Mouse (Mus musculus): ENCODE measurements around the gene Vps9d1. TPM values are rescaled to one million over a fixed set of nuclear protein-coding genes. Genes with fewer than 3 reads are reported as not detected.
A peak's percentile ranks its signal among the peaks of the same experiment; 100 is the strongest.
"Not testable (repeated sequence)": the region's sequence is repeated elsewhere in the genome, so short reads cannot be mapped to it uniquely, and the experiment has no call there.

The Vps9d1 gene
- total RNA-seq, 2 experiments from 2014 or later = 4.6 to 12.1 TPM

DNA sequence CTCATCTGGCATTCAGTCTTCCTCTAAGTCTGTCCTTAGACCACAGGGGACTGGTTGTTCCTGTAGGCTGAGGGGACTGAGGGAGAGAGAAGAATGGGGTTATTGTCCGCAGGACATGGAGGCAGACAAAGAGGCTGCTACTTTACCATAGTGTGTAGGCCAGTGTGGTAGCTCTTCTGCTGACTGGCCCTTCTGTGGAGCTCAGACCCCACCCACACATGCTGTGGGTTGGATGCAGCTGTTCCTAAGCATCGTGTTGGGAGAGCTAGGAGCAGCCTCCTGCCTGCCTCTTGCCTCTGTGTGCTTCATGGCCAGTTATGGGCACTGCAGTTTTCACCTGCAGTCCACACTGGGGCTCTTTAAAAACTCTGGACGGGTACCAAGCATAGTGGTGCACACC, 3.0 kb upstream of the Vps9d1 start:
- no peak for ATAC-seq (replicated peaks; ENCODE audit: low FRiP score, low TSS enrichment, poor library complexity, severe bottlenecking)

DNA sequence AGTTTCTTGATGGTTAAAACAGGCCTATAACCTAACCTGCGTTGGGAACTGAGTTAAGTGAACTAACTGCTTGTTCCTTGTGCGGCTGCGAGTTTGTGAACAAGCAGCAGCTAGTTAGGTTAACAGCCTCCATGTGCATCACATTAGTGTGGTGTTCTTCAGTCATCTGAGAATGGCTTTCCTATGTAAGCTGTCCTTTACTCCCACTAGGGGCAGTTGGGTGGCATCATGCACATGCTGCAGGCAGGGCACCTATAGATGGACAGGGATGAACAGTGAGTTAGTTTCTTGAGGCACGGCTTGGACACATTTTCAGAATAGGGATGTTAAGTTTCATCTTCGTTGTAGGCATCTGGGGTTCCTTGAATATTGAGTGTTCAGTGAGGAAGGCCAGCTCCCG, 1.0 kb upstream of the Vps9d1 start:
- peak; percentile 45; the same call in 1 of the 2 replicates for ATAC-seq (replicated peaks; ENCODE audit: low FRiP score, low TSS enrichment, poor library complexity, severe bottlenecking)

DNA sequence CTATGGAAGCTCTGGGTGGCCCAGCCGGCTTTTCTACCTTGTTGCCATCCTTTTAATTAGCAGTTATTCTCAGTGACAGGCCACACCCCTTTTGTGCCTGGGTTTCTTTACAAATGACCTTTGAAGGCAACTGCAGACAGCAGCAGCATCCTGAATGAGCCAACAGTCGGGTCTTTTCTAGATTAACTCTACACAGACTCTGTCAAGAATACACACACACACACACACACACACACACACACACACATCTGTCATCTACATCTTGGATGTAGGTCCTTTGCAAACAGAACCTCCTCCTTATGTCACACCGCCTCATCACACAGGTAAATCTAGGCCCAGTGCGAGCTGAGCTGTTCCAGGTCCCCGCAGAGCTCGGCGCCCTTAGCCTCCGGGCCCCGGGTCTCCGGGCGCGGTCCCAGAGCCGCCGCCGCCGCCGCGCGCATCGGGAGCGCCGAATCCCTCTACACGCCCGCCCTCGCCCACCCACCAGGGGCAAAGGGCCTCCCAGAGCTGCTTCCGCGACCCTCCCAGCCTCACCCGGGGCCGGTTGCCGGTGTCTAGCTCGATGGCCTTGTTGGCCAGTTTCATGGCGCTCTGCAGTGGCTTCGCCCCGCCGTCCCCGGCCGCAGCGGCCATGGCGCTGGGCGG, 573 bp downstream of the Vps9d1 start:
- no peak for ATAC-seq (replicated peaks; ENCODE audit: low FRiP score, low TSS enrichment, poor library complexity, severe bottlenecking)

DNA sequence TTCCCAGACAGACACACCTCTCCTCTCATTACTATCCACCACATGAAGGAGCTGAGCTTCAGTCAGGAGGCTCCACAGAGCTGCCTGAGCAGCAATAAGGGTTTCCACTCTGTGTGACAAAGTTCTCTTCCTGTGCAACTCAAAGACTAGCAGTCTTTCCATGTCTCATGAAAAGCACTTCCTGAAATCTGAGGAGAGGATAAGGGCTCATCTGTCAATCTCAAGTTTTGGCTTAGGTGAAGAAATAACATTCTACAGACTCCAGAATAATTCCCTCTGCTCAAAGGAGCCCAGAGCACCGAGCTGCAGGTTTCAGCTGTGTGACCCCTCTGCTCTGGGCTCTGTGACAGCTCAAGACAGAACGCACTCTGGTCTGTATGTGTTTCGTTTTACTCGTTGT, 1.2 kb downstream of the Vps9d1 start:
- ATAC-seq (replicated peaks; ENCODE audit: low FRiP score, low TSS enrichment, poor library complexity, severe bottlenecking) = no peak

DNA sequence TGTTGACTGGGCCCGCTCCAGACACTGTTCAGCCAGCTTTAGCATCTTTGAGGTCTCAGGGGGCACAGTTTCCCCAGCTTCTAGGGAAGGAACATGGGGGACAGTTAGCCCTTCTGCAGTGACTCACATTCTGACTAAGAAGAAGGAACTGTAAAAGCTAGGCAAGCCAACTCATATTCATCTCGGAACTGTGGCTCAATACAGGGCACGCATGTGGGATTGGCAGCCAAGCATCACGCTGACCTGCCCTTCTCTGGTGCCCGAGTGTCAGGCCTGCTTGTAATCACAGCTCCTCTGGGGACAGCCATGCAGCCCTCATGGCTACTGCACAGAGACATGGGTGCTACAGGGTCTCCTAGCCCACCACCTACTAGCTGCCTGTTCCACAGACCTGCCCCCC, 3.2 kb downstream of the Vps9d1 start:
- ATAC-seq (replicated peaks; ENCODE audit: low FRiP score, low TSS enrichment, poor library complexity, severe bottlenecking) = no peak

DNA sequence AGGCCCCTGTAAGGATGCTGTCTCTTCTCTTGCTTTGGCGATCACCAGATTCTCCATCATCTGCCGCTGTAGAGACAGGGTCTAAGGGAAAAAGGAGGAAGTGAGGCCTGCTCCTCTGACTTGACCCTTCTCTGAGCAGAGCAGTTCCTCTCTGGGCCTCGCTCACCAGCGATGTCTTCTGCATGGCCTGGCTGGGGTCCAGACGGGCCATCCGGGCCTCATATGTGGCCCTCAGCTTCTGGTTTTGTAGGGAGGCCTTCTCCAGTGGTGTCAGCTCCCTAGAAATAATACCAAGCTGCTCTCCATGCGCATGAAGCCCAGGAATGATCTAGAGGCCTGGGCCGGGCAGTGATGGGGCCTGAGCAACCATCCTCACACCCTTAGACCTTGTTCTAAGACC, 5.6 kb downstream of the Vps9d1 start:
- ATAC-seq (replicated peaks; ENCODE audit: low FRiP score, low TSS enrichment, poor library complexity, severe bottlenecking) = no peak

DNA sequence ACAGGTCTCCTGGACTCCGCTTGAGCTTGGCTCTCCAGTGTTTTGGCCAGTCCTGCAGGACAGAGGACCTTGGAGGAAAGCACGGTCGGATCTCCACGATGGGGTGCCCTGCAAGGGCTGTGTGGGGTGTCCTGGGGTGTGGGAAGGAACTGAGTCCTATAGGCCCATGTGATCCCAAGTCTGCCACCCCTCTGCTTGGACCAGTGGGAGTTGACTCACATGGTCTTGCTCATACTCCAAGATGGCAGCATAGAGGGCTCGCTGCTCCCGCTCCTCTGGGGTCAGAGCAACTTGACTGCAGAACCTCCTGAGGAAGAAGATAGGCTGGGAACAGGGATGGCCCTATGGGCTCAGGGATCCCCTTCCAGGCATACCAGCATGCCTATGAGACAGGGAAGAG, 6.4 kb downstream of the Vps9d1 start:
- no peak for ATAC-seq (replicated peaks; ENCODE audit: low FRiP score, low TSS enrichment, poor library complexity, severe bottlenecking)

DNA sequence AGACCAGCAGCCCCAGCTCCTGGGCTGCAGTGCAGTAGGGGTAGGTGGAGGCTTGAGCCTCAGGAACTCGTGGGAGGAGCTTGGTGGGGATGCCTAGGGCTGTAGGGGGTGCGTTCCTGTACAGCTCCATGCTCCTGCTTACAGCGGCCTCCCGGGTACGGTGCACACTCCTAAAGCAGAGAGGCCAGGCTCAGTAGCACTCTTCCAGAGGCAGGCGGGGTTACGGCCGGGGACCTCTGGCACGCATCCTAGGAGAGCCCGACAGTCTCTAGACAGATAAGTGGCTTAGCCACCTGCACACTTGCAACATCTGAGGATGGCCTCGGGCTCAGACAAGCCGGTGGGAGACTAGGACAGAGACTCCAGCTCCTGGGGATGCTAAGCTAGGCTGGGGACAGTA, 8.6 kb downstream of the Vps9d1 start:
- ATAC-seq (replicated peaks; ENCODE audit: low FRiP score, low TSS enrichment, poor library complexity, severe bottlenecking) = no peak

DNA sequence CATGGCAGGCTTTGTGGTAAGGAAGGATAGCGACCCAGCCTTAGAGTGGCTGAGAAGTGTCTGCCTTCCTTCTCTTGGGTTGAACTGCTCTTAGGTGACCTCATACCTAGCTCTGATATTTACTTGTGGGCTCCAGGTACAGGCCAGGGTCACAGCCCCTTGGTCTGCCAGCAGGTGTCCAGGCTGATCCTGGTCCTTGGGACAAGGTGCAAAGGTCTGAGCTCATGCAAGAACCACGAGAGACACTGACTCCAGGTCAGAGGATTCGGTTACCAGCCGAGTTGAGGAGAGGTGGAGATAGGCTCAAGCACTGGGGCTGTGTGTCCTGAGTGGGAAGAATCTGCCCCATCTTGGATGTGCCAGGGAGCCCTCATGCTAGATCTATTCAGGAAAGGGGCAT, 9.8 kb downstream of the Vps9d1 start:
- ATAC-seq (replicated peaks; ENCODE audit: low FRiP score, low TSS enrichment, poor library complexity, severe bottlenecking) = no peak

DNA sequence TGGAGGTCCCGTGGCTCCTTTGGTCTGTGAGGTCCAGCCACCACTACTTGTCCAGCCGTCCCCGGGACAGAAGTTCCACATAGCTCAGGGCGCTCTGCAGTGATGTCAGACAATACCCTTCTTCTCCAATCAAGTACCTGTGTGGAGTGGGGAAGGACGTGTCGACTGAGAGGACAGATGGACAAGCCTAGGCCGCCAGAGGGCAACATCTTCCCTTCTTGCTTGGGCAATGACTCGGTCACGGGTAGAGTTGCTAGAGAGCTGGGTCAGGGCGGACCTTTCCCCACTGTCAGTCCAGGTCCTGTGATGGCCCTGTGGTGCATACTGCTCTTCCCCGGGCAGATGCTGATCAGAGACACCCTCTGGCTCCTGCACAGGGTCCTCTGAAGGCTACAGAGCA, 11.1 kb downstream of the Vps9d1 start:
- ATAC-seq (replicated peaks; ENCODE audit: low FRiP score, low TSS enrichment, poor library complexity, severe bottlenecking) = no peak

DNA sequence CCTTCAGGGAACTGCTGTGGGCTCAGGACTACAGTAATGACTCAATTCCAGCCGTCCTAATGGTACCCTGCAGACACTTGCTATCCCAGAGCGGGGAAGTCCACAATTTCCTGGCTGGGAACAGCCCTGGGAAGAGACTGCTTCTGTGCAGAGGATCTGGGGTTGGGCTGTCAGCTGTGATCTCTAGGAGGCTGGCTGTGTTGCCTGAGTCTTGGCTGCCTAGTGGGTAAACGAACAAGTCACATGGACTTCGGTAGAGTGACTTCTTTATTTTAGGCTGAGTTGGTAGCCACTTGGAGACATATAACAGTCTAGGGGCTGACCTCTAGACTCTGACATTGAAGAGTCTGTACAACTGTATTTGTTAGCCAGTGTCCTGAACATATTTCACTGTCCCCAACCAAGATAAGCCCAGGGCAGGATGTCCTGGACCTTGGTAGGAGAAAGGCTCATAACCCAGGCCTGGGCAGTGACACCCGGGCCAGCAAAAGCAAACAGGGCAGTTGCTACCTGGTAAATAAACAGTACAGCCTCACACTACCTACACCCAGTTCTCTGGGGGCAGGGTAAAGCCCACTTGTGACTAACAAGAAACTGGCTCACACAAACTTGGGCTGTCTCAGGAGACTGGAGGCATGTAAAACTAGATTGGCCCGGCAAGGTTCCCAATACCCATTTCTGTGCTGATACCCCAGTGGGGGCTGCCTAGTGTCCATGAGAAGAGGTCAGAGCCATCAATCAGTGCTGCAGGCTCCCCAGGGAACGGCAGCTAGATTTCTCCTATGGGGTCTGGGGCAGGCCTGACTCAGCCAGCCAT, 11.8 kb downstream of the Vps9d1 start:
- ATAC-seq (replicated peaks; ENCODE audit: low FRiP score, low TSS enrichment, poor library complexity, severe bottlenecking) = no peak

DNA sequence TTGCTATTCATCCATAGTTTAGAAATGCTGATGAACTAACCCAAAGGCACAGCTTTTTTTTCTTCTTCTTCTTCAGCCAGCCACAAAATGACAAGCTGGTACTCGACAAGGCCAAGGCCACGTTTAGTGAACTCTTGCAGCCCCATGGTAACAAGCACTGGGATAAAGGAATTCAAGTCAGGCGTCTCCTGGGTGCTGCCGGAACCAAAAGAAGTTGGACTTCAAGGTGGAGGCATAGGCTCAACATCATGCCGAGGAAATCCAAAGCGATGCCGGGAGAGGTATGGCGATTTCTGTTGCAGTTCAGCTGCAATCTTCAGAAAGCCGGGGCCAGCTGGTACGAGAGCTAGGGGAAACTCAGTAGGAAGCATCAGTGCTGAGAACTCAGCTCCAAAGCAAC, 14.8 kb downstream of the Vps9d1 start:
- no peak for ATAC-seq (replicated peaks; ENCODE audit: low FRiP score, low TSS enrichment, poor library complexity, severe bottlenecking)

DNA sequence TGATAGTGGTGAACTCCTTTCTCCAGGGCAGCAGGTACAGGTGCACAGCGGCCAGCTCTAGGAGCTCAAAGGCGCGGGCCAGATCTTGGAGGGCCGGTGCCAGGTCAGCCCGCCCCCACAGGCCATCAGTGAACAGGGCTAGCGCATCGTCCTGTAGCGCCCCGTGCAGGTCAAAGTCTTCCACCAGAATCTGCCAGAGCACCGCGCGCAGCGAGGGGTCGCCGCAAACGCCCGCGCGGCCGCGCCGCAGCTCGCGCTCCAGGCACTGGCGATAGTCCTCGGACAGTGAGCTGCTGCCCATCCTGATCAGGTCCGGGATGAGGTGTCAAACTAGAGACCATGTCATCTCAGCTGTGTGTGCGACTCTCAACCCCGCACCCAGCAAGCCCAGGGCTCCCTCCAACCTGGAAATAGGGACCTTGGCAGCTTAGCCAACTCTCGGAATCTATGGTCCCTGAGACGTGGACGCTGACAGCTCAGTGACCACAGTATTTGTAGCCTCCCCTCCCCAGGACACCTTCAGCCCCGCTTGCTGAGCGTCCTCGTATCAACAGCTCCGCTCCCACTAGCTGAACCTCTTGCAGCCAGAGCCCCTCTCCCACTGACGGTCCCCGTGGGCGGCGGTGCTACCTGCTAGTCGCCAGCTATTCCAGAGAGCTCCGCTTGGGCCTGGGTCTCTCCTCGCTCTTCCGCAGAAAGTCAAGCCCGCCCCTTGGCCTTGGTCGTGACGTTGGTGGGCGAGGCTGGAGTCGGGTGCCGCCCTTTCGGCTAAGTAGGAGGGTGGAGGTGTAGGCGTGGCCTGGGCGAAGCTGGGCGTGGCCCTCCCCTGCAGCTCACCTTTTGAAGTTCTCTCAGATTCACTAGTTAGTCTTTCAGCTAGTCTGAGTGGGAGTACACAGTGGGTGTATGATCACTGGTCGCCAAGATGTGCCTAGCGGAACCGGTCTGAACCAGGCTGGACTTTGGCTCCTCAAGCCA, 18.3 kb downstream of the Vps9d1 start, which contains the start of gene Spata2l:
Spata2l (minus strand) TSS at position 714 of the 978 bp plus-strand sequence.
- ATAC-seq (replicated peaks; ENCODE audit: low FRiP score, low TSS enrichment, poor library complexity, severe bottlenecking) = peak; percentile 87

DNA sequence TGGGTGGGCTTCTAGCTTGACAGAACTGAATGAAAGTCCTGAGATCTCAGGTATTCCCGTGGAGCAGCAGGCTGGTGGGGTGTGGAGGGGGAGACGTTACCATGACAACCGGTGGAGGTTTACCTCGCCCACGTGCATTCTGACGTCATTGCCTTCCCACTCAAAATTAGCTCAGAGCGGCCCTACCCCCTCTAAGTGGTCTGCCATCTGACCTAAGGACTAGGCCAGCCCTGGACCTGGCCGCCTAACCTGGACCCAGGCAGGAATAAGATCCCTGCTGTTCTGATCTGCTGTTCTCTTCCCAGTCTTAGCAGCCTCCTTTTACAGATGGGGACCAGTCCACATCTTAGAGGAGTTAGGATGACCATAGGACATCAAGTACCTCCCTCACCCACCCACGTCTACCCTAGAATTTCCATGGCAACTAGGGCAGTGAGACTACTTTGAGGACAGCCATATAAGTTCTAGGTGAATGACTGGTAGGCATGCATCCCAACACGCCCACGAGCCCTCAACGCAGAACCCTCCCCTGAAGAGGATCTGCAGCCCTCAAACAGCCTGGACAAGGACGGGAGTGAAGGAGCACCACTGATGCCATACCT, 19.1 kb downstream of the Vps9d1 start:
- peak; percentile 5; the same call in 1 of the 2 replicates for ATAC-seq (replicated peaks; ENCODE audit: low FRiP score, low TSS enrichment, poor library complexity, severe bottlenecking)

DNA sequence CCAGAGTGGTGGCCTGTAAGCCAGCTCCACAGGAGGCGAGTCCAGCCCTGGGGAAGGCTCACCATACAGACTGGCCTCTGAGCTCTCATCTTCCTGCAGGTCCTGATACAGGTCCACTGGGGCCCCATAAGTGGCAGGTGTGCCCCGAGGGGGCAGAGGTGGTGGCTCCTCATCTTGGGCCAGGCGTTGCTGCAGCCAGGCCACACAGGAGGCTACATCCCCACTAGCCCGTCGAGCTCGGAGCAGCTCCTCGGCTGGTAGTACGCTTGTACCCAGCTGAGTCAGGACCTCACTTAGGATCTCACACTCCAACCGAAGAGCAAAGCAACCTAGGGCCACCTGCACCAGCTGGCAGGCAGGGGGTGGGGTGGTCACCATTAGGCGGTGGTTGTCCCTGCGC, 20.4 kb downstream of the Vps9d1 start:
- no peak for ATAC-seq (replicated peaks; ENCODE audit: low FRiP score, low TSS enrichment, poor library complexity, severe bottlenecking)

DNA sequence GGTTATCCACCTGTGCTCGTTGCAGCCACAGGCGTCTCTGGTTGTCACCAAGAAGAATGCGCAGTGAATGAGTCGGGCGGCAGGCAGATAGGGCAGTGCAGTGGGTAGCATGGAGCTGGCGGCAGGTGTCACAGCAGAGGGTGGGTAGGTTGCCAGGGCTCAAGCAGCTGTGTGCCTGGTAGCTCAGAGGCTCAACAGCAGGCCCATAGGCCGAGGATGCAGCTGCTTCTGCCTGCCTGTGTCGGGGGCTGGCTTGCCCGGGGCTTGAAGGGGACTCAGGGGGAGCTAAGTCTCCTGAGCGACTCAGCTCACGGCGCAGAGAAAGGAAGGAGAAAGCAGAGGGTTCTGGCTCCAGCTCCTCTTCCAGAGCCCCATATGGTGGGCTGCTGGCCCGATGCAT, 20.8 kb downstream of the Vps9d1 start:
- ATAC-seq (replicated peaks; ENCODE audit: low FRiP score, low TSS enrichment, poor library complexity, severe bottlenecking) = no peak

DNA sequence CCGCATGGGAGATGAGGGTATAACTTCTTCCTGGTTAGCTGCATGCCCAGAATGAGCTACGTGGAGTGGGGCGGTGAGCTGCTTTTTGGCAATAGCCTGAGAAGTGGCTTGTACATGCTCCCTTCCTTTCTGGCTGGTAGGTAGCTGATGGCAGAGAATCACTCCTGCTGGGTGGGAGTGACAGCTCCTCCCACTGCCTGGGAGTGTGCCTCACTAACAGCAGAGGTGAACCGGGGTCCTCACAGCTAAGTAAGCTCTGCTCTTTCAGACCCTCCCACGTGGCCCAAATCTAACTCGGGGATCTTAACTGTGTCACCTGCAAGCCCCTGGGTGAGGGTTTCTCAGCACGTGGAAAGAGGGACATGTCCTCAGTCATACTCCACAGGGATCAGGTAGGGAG, 21.6 kb downstream of the Vps9d1 start:
- no peak for ATAC-seq (replicated peaks; ENCODE audit: low FRiP score, low TSS enrichment, poor library complexity, severe bottlenecking)

DNA sequence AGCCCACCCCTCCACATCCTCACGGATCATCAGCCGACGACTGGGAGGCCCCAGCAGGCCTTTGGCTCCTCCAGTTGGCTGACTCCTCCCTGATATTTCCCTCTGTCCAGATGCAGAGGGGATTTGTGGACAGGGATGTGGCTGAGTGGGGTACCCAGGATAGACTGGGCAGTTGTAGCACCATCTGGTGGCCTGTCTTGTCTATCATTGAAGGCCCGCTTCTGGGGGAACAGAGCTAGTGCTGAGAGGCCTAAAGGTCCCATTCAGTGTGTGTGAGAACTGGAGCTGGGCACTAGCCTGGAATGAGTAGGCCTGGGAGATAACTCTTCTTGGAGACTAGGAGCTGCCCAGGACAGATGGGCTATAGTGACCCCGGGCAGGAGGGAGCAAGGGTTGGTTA, 22.4 kb downstream of the Vps9d1 start:
- ATAC-seq (replicated peaks; ENCODE audit: low FRiP score, low TSS enrichment, poor library complexity, severe bottlenecking) = no peak

DNA sequence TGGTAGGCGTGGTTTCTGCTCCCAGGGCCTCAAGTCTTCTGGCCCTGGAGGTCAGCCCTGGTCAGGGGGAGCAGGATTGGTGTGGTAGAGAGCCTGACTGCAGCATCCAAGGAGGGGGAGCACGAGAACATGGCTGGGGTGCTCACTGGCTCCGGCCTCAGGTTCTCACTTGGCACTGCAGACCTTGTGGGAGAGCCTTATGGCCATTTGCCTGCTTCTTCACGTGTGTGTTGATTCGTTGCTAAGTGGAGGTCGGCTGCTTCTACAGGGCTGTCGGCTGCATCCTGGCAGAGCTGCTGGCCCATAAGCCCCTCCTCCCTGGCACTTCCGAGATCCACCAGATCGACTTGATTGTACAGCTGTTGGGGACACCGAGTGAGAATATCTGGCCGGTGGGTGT, 23.8 kb downstream of the Vps9d1 start:
- ATAC-seq (replicated peaks; ENCODE audit: low FRiP score, low TSS enrichment, poor library complexity, severe bottlenecking) = not testable (repeated sequence)

DNA sequence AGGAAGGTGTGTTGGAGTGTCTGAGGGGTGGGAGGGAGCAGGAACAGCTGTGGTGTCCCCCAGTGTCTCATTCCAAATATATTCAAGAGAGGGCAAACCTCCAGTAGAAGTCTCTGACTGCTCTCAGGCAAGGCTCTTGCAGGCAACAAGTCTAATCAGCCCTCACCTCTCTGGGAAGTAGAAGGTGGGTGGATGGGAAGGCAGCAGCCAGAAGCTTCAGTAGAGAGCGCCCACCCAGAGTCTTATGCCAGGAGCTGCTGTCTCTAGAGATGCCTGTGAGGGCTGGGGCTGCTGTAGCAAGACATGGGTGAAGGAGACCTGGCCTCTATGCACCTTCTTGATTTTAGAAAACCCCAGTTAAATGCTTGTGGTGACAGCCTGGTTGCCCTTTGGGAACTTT, 25.7 kb downstream of the Vps9d1 start:
- ATAC-seq (replicated peaks; ENCODE audit: low FRiP score, low TSS enrichment, poor library complexity, severe bottlenecking) = no peak

All from megakaryocyte-erythroid progenitor cell, adult 5-6 weeks (primary cell).